Mouse (Mus musculus) CH12.LX (cell line): ENCODE measurements at regions not wholly inside any gene's neighbourhood (a gene's known extent, or its start where the extent isn't known, plus 50 kb on each side); places are given as distances from the start of the nearest gene placed in this dataset.

Experiments used
- CTCF ChIP-seq, 2 experiments: IDR thresholded peaks in 1 of 2; conservative IDR thresholded peaks in 1 of 2; 2 replicates each; pipeline ENCODE4 v1.5.1; 2011 to 2012; ENCODE audit warnings: low read depth in 2 of 2, low read length in 2 of 2, improper control_type of control experiment in 1 of 2, inconsistent platforms in 1 of 2, mild to moderate bottlenecking in 1 of 2, moderate library complexity in 1 of 2
- E2F4 ChIP-seq: IDR thresholded peaks from 2 replicates; pipeline ENCODE4 v1.6.1; 2011; ENCODE audit warnings: low read depth, low read length, improper control_type of control experiment; ENCODE audit not compliant: insufficient replicate concordance
- MAZ ChIP-seq: IDR thresholded peaks from 2 replicates; pipeline ENCODE4 v1.6.1; 2012; ENCODE audit warnings: low read depth, mild to moderate bottlenecking, inconsistent platforms, low read length, improper control_type of control experiment, moderate library complexity
- RCOR1 ChIP-seq: conservative IDR thresholded peaks from 2 replicates; pipeline ENCODE4 v1.6.1; 2012; ENCODE audit warnings: low read depth, mild to moderate bottlenecking, inconsistent platforms, low read length, improper control_type of control experiment
- UBTF ChIP-seq: IDR thresholded peaks from 2 replicates; pipeline ENCODE4 v1.6.1; 2012; ENCODE audit warnings: low read depth, mild to moderate bottlenecking, inconsistent platforms, low read length, improper control_type of control experiment, moderate library complexity

DNA sequence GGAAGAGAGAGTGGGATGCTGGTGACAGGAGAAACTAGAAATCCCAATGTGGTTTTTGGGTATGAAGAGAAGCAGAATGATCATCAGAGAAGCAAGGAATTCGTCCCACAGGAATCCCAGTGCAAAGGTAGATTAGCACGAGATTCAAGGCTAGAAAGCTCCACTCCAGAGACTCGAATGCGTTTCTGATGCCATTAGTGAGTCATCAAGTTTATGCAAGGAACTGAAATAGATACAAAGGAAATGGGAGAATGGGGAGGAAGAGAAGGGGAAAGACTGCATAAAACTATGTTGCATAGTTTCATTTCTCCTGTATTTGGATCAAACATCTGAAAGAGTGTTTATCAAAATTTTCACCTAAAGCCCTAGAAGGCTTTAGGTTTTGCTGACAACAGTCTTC, 796.0 kb downstream of the Otol1 start:
- TF ChIP-seq CTCF (conservative IDR thresholded peaks at IDR 0.05 in 1 of 2, IDR thresholded peaks at IDR 0.05 in 1 of 2; ENCODE audit: low read depth in 2 of 2, low read length in 2 of 2) = no peak
- no peak for TF ChIP-seq UBTF
- no peak for TF ChIP-seq RCOR1
- TF ChIP-seq E2F4 = no peak
- no peak for TF ChIP-seq MAZ
